8 mouse cellular contexts compared by ENCODE assay signal in the genomic region with DNA sequence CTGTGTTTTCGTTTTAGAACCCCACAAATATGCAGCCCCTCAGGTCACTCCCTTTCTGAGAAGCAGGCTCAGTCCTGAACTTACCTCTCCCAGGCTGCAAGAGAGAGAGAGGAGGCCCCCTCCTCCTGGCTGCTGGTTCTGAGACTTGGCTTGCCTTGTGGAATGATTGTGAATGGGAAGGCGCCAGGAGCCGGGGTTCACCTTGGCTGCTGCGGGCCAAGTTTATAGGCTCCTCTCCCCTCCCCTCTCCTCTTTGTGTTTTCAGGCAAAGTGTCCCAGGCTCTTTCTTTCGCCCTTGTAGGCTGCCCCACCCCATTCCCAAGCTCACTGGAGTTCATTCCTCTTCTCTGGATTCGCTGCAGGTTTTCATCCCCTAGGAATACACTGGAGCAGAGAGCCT. TPM values are rescaled to one million over a fixed set of nuclear protein-coding genes. Genes with fewer than 3 reads are reported as not detected.
A peak's percentile ranks its signal among the peaks of the same experiment; 100 is the strongest.
DNase-seq lines count a peak whose midpoint lies in the region; ATAC-seq lines count a peak whose summit lies in the region.

No protein-coding gene starts in this region.

- H3K27ac ChIP-seq in neural tube, embryonic 11.5 days (ENCODE audit: low read depth, low read length), result 0 out of 2 replicates have a peak overlapping the region, but pooled peaks have one; percentile 35
- no peak overlapping the region for H3K27ac ChIP-seq in forebrain, embryonic 11.5 days (ENCODE audit: low read depth, low read length)
- H3K27ac ChIP-seq in intestine, embryonic 15.5 days, result peak overlapping the region; percentile 27; the same call in 1 of the 2 replicates
- H3K27ac ChIP-seq in neural tube, embryonic 13.5 days (replicated peaks), result peak overlapping the region; percentile 46

- H3K36me3 ChIP-seq in neural tube, embryonic 11.5 days (ENCODE audit: control insufficient read depth, insufficient read depth, low read length), result no peaks in the 10 kb centered on the region
- no peaks in the 10 kb centered on the region for H3K36me3 ChIP-seq in forebrain, embryonic 11.5 days (ENCODE audit: control insufficient read depth, insufficient read depth, low read length)
- no peaks in the 10 kb centered on the region for H3K36me3 ChIP-seq in intestine, embryonic 15.5 days
- H3K36me3 ChIP-seq in neural tube, embryonic 13.5 days, result no peaks in the 10 kb centered on the region

- no peaks in the 10 kb centered on the region for H3K9me3 ChIP-seq in neural tube, embryonic 11.5 days (ENCODE audit: control insufficient read depth, low read length)
- no peaks in the 10 kb centered on the region for H3K9me3 ChIP-seq in forebrain, embryonic 11.5 days (ENCODE audit: control insufficient read depth, low read length)
- H3K9me3 ChIP-seq in intestine, embryonic 15.5 days, result no peaks in the 10 kb centered on the region
- H3K9me3 ChIP-seq in neural tube, embryonic 13.5 days, result no peaks in the 10 kb centered on the region

- H3K4me2 ChIP-seq in neural tube, embryonic 11.5 days (ENCODE audit: low read depth), result peak overlapping the region; percentile 95
- peak overlapping the region; percentile 96 for H3K4me2 ChIP-seq in forebrain, embryonic 11.5 days (ENCODE audit: low read depth, low read length, severe bottlenecking)
- H3K4me2 ChIP-seq in intestine, embryonic 15.5 days (replicated peaks), result peak overlapping the region; percentile 99
- H3K4me2 ChIP-seq in neural tube, embryonic 13.5 days, result peak overlapping the region; percentile 97

- H3K4me1 ChIP-seq in neural tube, embryonic 11.5 days (ENCODE audit: control insufficient read depth, insufficient read depth, low read length), result peaks cover 14% of the 10 kb centered on the region
- peaks cover 7% of the 10 kb centered on the region for H3K4me1 ChIP-seq in forebrain, embryonic 11.5 days (replicated peaks; ENCODE audit: control insufficient read depth, insufficient read depth, low read length)
- peaks cover 17% of the 10 kb centered on the region for H3K4me1 ChIP-seq in intestine, embryonic 15.5 days (replicated peaks)
- H3K4me1 ChIP-seq in neural tube, embryonic 13.5 days (replicated peaks), result peaks cover 29% of the 10 kb centered on the region

- H3K27me3 ChIP-seq in neural tube, embryonic 11.5 days (ENCODE audit: control insufficient read depth, insufficient read depth, low read length), result no peaks in the 10 kb centered on the region
- H3K27me3 ChIP-seq in forebrain, embryonic 11.5 days (ENCODE audit: control insufficient read depth, insufficient read depth, low read length), result no peaks in the 10 kb centered on the region
- no peaks in the 10 kb centered on the region for H3K27me3 ChIP-seq in intestine, embryonic 15.5 days (replicated peaks)
- H3K27me3 ChIP-seq in neural tube, embryonic 13.5 days, result 0 out of 2 replicates have a peak, but pooled peaks cover 5% of the 10 kb centered on the region

- no peak for DNase-seq in neural tube, embryonic 11.5 days (ENCODE audit: low spot score)
- DNase-seq in neural tube, embryonic 10.5 days (ENCODE audit: extremely low spot score, low spot score), result no peak
- no peak for DNase-seq in forebrain, embryonic 11.5 days (ENCODE audit: low spot score)
- DNase-seq in gastrocnemius, postnatal 25 days, result no peak

- no peak; the same call in 1 of the 2 replicates for ATAC-seq in neural tube, embryonic 11.5 days (ENCODE audit: insufficient read depth, low FRiP score, low TSS enrichment)
- no peak for ATAC-seq in forebrain, embryonic 11.5 days (replicated peaks; ENCODE audit: low FRiP score)
- peak; percentile 9; the same call in 1 of the 2 replicates for ATAC-seq in intestine, embryonic 15.5 days
- ATAC-seq in neural tube, embryonic 13.5 days (ENCODE audit: low read depth), result no peak; the same call in 1 of the 2 replicates
- ATAC-seq in megakaryocyte-erythroid progenitor cell, adult 5-6 weeks (replicated peaks; ENCODE audit: low FRiP score, low TSS enrichment, poor library complexity, severe bottlenecking), result no peak
- ATAC-seq in CD4-positive, CD25-positive, alpha-beta regulatory T cell, adult 4 months, result no peak

- under 1% methylated on average over 6 of the region's 6 CpGs for WGBS in neural tube, embryonic 11.5 days
- WGBS in forebrain, embryonic 11.5 days, result 4% methylated on average over 6 of the region's 6 CpGs
- WGBS in intestine, embryonic 15.5 days, result 4% methylated on average over 6 of the region's 6 CpGs
- 2% methylated on average over 6 of the region's 6 CpGs for WGBS in neural tube, embryonic 13.5 days

- H3K4me3 ChIP-seq in neural tube, embryonic 11.5 days (ENCODE audit: low read depth, low read length), result peak overlapping the region; percentile 59
- H3K4me3 ChIP-seq in forebrain, embryonic 11.5 days (ENCODE audit: low read depth, low read length), result peak overlapping the region; percentile 51
- H3K4me3 ChIP-seq in intestine, embryonic 15.5 days (replicated peaks), result peak overlapping the region; percentile 63
- peak overlapping the region; percentile 65 for H3K4me3 ChIP-seq in neural tube, embryonic 13.5 days

- H3K9ac ChIP-seq in neural tube, embryonic 11.5 days (ENCODE audit: low read length), result peak overlapping the region; percentile 74
- H3K9ac ChIP-seq in forebrain, embryonic 11.5 days (ENCODE audit: low read length), result no peak overlapping the region
- H3K9ac ChIP-seq in intestine, embryonic 15.5 days, result peak overlapping the region; percentile 66
- H3K9ac ChIP-seq in neural tube, embryonic 13.5 days, result peak overlapping the region; percentile 79

RNA-seq across cellular contexts. Expression of gene Asap3, which starts 0.8 kb away (rescaled TPM):
- polyA plus RNA-seq in neural tube, embryonic 11.5 days (2014; fragmentation: Nextera tagmentation; extraction: Ambion mirVana), result 6.9 and 7.5 TPM in 2 replicates
- 4.1 and 4.3 TPM in 2 replicates for polyA plus RNA-seq in forebrain, embryonic 11.5 days (2014; fragmentation: Nextera tagmentation; extraction: Ambion mirVana)
- polyA plus RNA-seq in intestine, embryonic 15.5 days (2015; fragmentation: Nextera tagmentation; extraction: Ambion mirVana), result 4.6 and 5.4 TPM in 2 replicates
- 8.6 and 8.8 TPM in 2 replicates for polyA plus RNA-seq in neural tube, embryonic 13.5 days (2015; fragmentation: Nextera tagmentation; extraction: Ambion mirVana)
- total RNA-seq in megakaryocyte-erythroid progenitor cell, adult 5-6 weeks (2014; fragmentation: Nextera tagmentation), result not detected in 2 replicates
- not detected in 2 replicates for total RNA-seq in megakaryocyte-erythroid progenitor cell, adult 5-6 weeks (2017)
- 1 to 10 TPM; 2.8 to 3.0 TPM for total RNA-seq in gastrocnemius, postnatal 25 days (2021)
- polyA plus RNA-seq in CD4-positive, CD25-positive, alpha-beta regulatory T cell, adult 4 months (2017; shearing (Covaris generic)), result not detected

RNA-seq across cellular contexts. Expression of gene E2f2, which starts 34.7 kb away (rescaled TPM):
- polyA plus RNA-seq in neural tube, embryonic 11.5 days (2014; fragmentation: Nextera tagmentation; extraction: Ambion mirVana), result 7.2 and 7.6 TPM in 2 replicates
- polyA plus RNA-seq in forebrain, embryonic 11.5 days (2014; fragmentation: Nextera tagmentation; extraction: Ambion mirVana), result 9.4 and 10.2 TPM in 2 replicates
- 8.1 and 9.8 TPM in 2 replicates for polyA plus RNA-seq in intestine, embryonic 15.5 days (2015; fragmentation: Nextera tagmentation; extraction: Ambion mirVana)
- 2.5 and 3.3 TPM in 2 replicates for polyA plus RNA-seq in neural tube, embryonic 13.5 days (2015; fragmentation: Nextera tagmentation; extraction: Ambion mirVana)
- total RNA-seq in megakaryocyte-erythroid progenitor cell, adult 5-6 weeks (2014; fragmentation: Nextera tagmentation), result 11.1 and 17.0 TPM in 2 replicates
- total RNA-seq in megakaryocyte-erythroid progenitor cell, adult 5-6 weeks (2017), result 4.5 and 10.2 TPM in 2 replicates
- 1 to 10 TPM; 1.8 to 3.5 TPM for total RNA-seq in gastrocnemius, postnatal 25 days (2021)
- 10 to 100 TPM; 14.5 to 29.6 TPM for polyA plus RNA-seq in CD4-positive, CD25-positive, alpha-beta regulatory T cell, adult 4 months (2017; shearing (Covaris generic))

RNA-seq across cellular contexts. Expression of gene Tcea3, which starts 40.6 kb away (rescaled TPM):
- 6.5 and 7.4 TPM in 2 replicates for polyA plus RNA-seq in neural tube, embryonic 11.5 days (2014; fragmentation: Nextera tagmentation; extraction: Ambion mirVana)
- 1.1 and 1.6 TPM in 2 replicates for polyA plus RNA-seq in forebrain, embryonic 11.5 days (2014; fragmentation: Nextera tagmentation; extraction: Ambion mirVana)
- 18.3 and 19.0 TPM in 2 replicates for polyA plus RNA-seq in intestine, embryonic 15.5 days (2015; fragmentation: Nextera tagmentation; extraction: Ambion mirVana)
- 1.9 and 2.6 TPM in 2 replicates for polyA plus RNA-seq in neural tube, embryonic 13.5 days (2015; fragmentation: Nextera tagmentation; extraction: Ambion mirVana)
- total RNA-seq in megakaryocyte-erythroid progenitor cell, adult 5-6 weeks (2014; fragmentation: Nextera tagmentation), result not detected in 2 replicates
- total RNA-seq in megakaryocyte-erythroid progenitor cell, adult 5-6 weeks (2017), result not detected in 2 replicates
- total RNA-seq in gastrocnemius, postnatal 25 days (2021), result 100 to 1,000 TPM; 234 to 298 TPM
- 1 to 10 TPM in 1 of 2 experiments, not detected in 1; 1.2 TPM for polyA plus RNA-seq in CD4-positive, CD25-positive, alpha-beta regulatory T cell, adult 4 months (2017; shearing (Covaris generic))
